Mouse (Mus musculus) midbrain, postnatal 0 days (tissue): ENCODE results near the gene Ccdc171. TPM values are rescaled to one million over a fixed set of nuclear protein-coding genes. Genes with fewer than 3 reads are reported as not detected.

Experiments used
- ATAC-seq: fragments of 200-750 bp; cut with Nextera tagmentation; 2 replicates; pipeline ENCODE4 v1.8.0; 2017; ENCODE audit warnings: moderate number of reproducible peaks, mild to moderate bottlenecking, moderate TSS enrichment, moderate library complexity; ENCODE audit not compliant: low FRiP score
- DNase-seq: peaks from one replicate; pipeline ENCODE4 v3.0.0-alpha.2; 2015; ENCODE audit warnings: low spot score
- H3K27ac ChIP-seq: fragments of 300-500 bp; sonication (generic); 2 replicates; pipeline ENCODE4 v1.5.1; 2014; ENCODE audit warnings: low read depth, mild to moderate bottlenecking, low read length, mixed read lengths
- H3K27me3 ChIP-seq: fragments of 300-500 bp; sonication (generic); 2 replicates; pipeline ENCODE4 v1.6.1; 2014; ENCODE audit warnings: low read length, control low read depth, mixed read lengths; ENCODE audit not compliant: insufficient read depth
- H3K36me3 ChIP-seq: fragments of 300-500 bp; sonication (generic); 2 replicates; pipeline ENCODE4 v1.6.1; 2014; ENCODE audit warnings: low read length, control low read depth, mixed read lengths; ENCODE audit not compliant: insufficient read depth
- H3K4me1 ChIP-seq: fragments of 300-500 bp; sonication (generic); 2 replicates; pipeline ENCODE4 v1.6.1; 2014; ENCODE audit warnings: mild to moderate bottlenecking, control low read depth, antibody characterized with exemption, low read length, mixed read lengths; ENCODE audit not compliant: insufficient read depth
- H3K4me2 ChIP-seq: fragments of 300-500 bp; sonication (generic); 2 replicates; pipeline ENCODE4 v1.6.1; 2014; ENCODE audit warnings: low read depth, mild to moderate bottlenecking, low read length, mixed read lengths; ENCODE audit not compliant: poor library complexity, severe bottlenecking
- H3K4me3 ChIP-seq: fragments of 300-500 bp; sonication (generic); 2 replicates; pipeline ENCODE4 v1.5.1; 2014; ENCODE audit warnings: low read depth, mild to moderate bottlenecking, low read length, moderate library complexity
- H3K9ac ChIP-seq: fragments of 300-500 bp; sonication (generic); replicated peaks from 2 replicates; pipeline ENCODE4 v1.6.1; 2014; ENCODE audit warnings: mild to moderate bottlenecking, low read length, moderate library complexity, mixed read lengths; ENCODE audit not compliant: poor library complexity, severe bottlenecking
- H3K9me3 ChIP-seq: fragments of 300-500 bp; sonication (generic); 2 replicates; pipeline ENCODE4 v1.6.1; 2016; ENCODE audit warnings: low read length, control low read depth
- CTCF ChIP-seq: IDR thresholded peaks from 2 replicates; pipeline ENCODE4 v1.5.1; 2016; ENCODE audit warnings: antibody characterized with exemption, mild to moderate bottlenecking
- WGBS: fragments of 180-500 bp; shearing (Covaris S2); extraction: QIAGEN DNeasy Blood & Tissue Kit; methylation state at CpG from one replicate; pipeline ENCODE4 v1.1.7; 2014; 5-methylcytosine and 5-hydroxymethylcytosine counted together
- polyA plus RNA-seq: library from polyadenylated mRNA; unstranded; fragments of >200 nt; fragmentation: Nextera tagmentation; extraction: Ambion mirVana; gene quantifications from 2 replicates; pipeline ENCODE4 v1.2.1, GENCODE M21; 2015
- total RNA-seq: library from RNA; depleted of rRNA; stranded (reverse); fragments of >200 nt; gene quantifications from 2 replicates; pipeline ENCODE4 v1.2.3, GENCODE M21; 2014

Gene Ccdc171
- total and polyA plus RNA-seq, 2 experiments from 2014 or later, result 2.0 to 4.2 TPM

DNA sequence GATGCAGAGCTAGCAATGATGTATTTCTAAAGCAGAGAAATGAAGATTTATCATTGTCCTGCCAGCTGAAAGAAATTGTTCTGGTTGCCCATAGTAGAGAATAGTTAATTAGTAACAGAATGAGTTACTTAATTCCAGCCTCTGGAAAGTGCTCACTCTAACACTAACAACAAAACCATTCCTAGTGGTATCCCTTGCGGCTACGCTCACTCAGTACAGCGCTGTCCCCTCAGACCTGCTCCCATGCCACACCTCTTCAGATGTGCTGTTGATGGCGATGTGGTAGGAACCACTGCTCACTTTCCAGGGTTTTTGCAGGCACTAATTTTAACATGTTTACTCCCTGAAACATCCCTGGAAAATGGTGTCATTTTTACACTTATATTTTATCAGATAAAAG lies 126.1 kb downstream of the Ccdc171 start:
- Histone ChIP-seq H3K27me3 (no peaks in the 10 kb centered on the region), H3K9ac (no peak overlapping the region), H3K9me3 (no peaks in the 10 kb centered on the region), H3K4me1 (no peaks in the 10 kb centered on the region), H3K4me3 (no peak overlapping the region), H3K27ac (no peak overlapping the region), H3K4me2 (no peak overlapping the region), H3K36me3 (no peaks in the 10 kb centered on the region)
- no peak for TF ChIP-seq CTCF
- ATAC-seq (no peak), DNase-seq (no peak)
- WGBS, result 98% methylated on average over 4 of the region's 4 CpGs

DNA sequence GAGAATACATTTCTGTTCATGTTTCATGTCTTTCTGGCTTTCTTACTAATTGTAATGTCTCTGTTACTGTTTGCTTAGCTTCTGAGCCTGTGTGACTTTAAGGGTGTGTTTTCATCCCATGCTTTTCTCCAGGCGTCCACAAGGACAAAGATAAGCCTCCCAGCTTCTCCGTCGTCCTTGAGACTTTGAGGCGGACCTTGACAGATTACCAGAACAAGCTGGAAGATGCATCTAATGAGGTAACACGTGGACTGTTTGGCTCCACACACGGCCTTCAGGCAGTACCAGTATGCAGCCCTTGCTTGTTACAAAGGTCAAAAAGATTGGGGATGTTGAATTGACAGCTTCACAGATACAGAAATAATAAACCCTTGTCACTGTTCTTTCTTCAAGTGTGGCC lies 130.1 kb downstream of the Ccdc171 start:
- TF ChIP-seq CTCF, result no peak
- H3K4me2 ChIP-seq, result no peak overlapping the region
- no peak overlapping the region for H3K4me3 ChIP-seq
- H3K27me3 ChIP-seq, result no peaks in the 10 kb centered on the region
- no peak for DNase-seq
- H3K9me3 ChIP-seq, result no peaks in the 10 kb centered on the region
- no peak overlapping the region for H3K9ac ChIP-seq
- 20% methylated on average over 6 of the region's 6 CpGs for WGBS
- ATAC-seq, result no peak
- no peaks in the 10 kb centered on the region for H3K4me1 ChIP-seq
- H3K27ac ChIP-seq, result no peak overlapping the region
- H3K36me3 ChIP-seq, result no peaks in the 10 kb centered on the region

DNA sequence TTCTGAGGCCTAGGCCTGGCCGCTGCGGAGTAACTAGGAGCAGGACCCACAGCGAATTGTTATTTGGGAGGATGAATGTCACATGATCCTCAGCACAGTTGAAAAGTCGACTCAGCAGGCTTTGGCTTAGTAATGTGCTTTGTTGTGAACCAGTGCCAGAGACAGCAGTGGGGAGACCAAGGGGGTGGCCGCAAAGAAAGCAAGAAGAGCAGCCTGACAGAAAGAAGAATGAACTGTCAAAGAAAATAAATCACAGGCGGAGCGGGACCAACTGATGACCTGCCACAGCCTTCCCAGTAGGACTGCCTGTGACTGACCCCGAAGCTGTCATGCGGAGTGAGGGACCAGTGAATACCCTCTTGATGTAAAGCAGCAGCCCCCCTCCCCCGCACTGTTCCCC lies 131.2 kb downstream of the Ccdc171 start:
- no peaks in the 10 kb centered on the region for H3K9me3 ChIP-seq
- H3K27ac ChIP-seq, result 0 out of 2 replicates have a peak overlapping the region, but pooled peaks have one; percentile 26
- H3K27me3 ChIP-seq, result no peaks in the 10 kb centered on the region
- peak overlapping the region; percentile 40 for H3K4me2 ChIP-seq
- no peaks in the 10 kb centered on the region for H3K4me1 ChIP-seq
- 16% methylated on average over 10 of the region's 10 CpGs for WGBS
- H3K9ac ChIP-seq, result no peak overlapping the region
- no peak overlapping the region for H3K4me3 ChIP-seq
- TF ChIP-seq CTCF, result no peak
- DNase-seq, result peak; percentile 81
- no peaks in the 10 kb centered on the region for H3K36me3 ChIP-seq
- peak; percentile 72 for ATAC-seq

DNA sequence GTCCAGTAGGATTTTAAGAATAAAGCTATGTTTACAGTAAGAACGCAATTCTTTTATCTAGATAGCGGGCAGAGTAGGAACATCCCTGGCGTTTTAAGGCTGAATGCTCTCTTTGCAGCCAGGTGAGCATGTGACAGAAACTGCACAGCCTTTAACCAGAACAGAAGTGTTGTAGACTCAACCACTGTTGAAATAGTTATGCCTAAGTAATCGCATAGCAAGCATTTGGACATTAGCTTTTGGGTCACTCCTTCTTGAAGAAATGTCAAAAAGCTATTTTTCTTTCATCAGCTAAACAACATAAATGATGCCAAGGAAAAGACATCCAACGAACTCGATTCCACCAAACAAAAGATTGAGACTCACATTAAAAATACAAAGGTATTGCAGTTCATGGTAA lies 131.7 kb downstream of the Ccdc171 start:
- Histone ChIP-seq H3K9me3 (no peaks in the 10 kb centered on the region), H3K9ac (no peak overlapping the region), H3K27ac (0 out of 2 replicates have a peak overlapping the region, but pooled peaks have one; percentile 26), H3K4me1 (no peaks in the 10 kb centered on the region), H3K4me2 (peak overlapping the region; percentile 40), H3K36me3 (no peaks in the 10 kb centered on the region), H3K4me3 (no peak overlapping the region), H3K27me3 (no peaks in the 10 kb centered on the region)
- TF ChIP-seq CTCF, result no peak
- WGBS, result 22% methylated on average over 6 of the region's 6 CpGs
- ATAC-seq, result peak; percentile 36; the same call in 1 of the 2 replicates
- DNase-seq, result no peak

DNA sequence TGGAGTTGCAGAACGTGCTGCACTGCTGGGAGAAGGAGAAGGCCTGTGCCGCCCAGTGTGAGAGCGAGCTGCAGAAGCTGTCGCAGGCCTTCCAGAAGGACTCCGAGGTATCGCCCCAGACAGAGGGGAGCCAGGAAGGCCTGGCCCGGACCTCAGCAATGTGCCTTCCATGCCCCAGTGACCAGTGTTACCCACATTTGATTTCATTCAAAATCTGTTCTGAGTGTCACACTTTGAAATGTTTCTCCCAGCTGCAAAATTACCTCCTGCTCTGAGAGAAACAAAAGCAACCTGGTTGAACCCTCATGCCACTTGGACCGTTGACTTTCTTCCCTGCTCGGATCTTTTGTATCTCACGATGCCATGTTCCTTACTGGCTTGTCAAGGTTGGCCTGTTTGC lies 133.1 kb downstream of the Ccdc171 start:
- Histone ChIP-seq H3K4me1 (no peaks in the 10 kb centered on the region), H3K27ac (no peak overlapping the region), H3K4me3 (no peak overlapping the region), H3K9me3 (no peaks in the 10 kb centered on the region), H3K36me3 (no peaks in the 10 kb centered on the region), H3K4me2 (no peak overlapping the region), H3K9ac (no peak overlapping the region), H3K27me3 (no peaks in the 10 kb centered on the region)
- no peak for TF ChIP-seq CTCF
- WGBS, result 79% methylated on average over 10 of the region's 10 CpGs
- DNase-seq (no peak), ATAC-seq (no peak)

DNA sequence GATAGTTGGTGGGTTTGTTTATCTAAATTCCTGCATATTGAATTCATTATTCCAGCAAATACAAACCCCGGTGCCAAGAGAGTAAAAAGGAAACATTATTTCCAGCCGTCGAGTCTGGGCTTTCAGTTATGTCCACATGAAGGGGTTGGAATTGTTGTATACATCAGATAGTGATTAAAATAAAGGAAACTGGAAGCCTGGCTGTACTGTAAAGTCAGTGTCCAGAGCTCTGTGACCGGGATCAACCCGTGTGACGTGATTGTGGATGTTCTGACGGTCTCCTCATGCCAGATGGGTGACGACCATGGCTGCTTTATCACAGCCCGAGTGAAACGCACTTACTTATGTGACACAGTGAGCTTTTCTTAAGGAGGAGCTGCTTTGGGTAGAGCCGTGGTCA lies 134.1 kb downstream of the Ccdc171 start:
- Histone ChIP-seq H3K4me2 (no peak overlapping the region), H3K4me3 (no peak overlapping the region), H3K4me1 (no peaks in the 10 kb centered on the region), H3K27me3 (no peaks in the 10 kb centered on the region), H3K9ac (no peak overlapping the region), H3K27ac (no peak overlapping the region), H3K9me3 (no peaks in the 10 kb centered on the region), H3K36me3 (no peaks in the 10 kb centered on the region)
- DNase-seq (no peak), ATAC-seq (no peak)
- TF ChIP-seq CTCF, result no peak
- 76% methylated on average over 11 of the region's 11 CpGs for WGBS
